In genomic region chr1:90634205-90634745, GRCm38 (mm10) we compare ENCODE assay signal across 20 mouse cellular contexts.
"Had no signal": no experiment of that assay in that cellular context is flagged by ENCODE, and none has a peak within 500 bp of the region (broad histone marks: within the 10 kb centered on the region; RNA-seq: fewer than 3 reads in every experiment).

No protein-coding gene starts in this region.

- H3K9me3 ChIP-seq: intestine, embryonic 15.5 days; kidney, embryonic 15.5 days; limb, embryonic 12.5 days; limb, embryonic 15.5 days; neural tube, embryonic 12.5 days; neural tube, embryonic 15.5 days had no signal

- H3K27ac ChIP-seq: intestine, embryonic 15.5 days; kidney, embryonic 15.5 days; limb, embryonic 12.5 days; limb, embryonic 15.5 days; liver, embryonic 14.5 days; neural tube, embryonic 12.5 days; neural tube, embryonic 15.5 days had no signal

- H3K27me3 ChIP-seq: intestine, embryonic 15.5 days; kidney, embryonic 15.5 days; limb, embryonic 15.5 days; neural tube, embryonic 12.5 days; neural tube, embryonic 15.5 days had no signal

- H3K9ac ChIP-seq: intestine, embryonic 15.5 days; kidney, embryonic 15.5 days; limb, embryonic 12.5 days; limb, embryonic 15.5 days; liver, embryonic 14.5 days; liver, postnatal 0 days; neural tube, embryonic 12.5 days; neural tube, embryonic 15.5 days had no signal

- H3K4me2 ChIP-seq: intestine, embryonic 15.5 days; kidney, embryonic 15.5 days; limb, embryonic 12.5 days; limb, embryonic 15.5 days; liver, embryonic 11.5 days; midbrain, embryonic 11.5 days; neural tube, embryonic 12.5 days; neural tube, embryonic 15.5 days had no signal

- H3K36me3 ChIP-seq: intestine, embryonic 15.5 days; kidney, embryonic 15.5 days; limb, embryonic 12.5 days; limb, embryonic 15.5 days; neural tube, embryonic 12.5 days; neural tube, embryonic 15.5 days had no signal

- H3K4me1 ChIP-seq: intestine, embryonic 15.5 days; kidney, embryonic 15.5 days; limb, embryonic 12.5 days; neural tube, embryonic 12.5 days; neural tube, embryonic 15.5 days had no signal

- H3K4me3 ChIP-seq: intestine, embryonic 15.5 days; kidney, embryonic 15.5 days; limb, embryonic 12.5 days; limb, embryonic 15.5 days; neural tube, embryonic 12.5 days; neural tube, embryonic 15.5 days had no signal

- ATAC-seq: intestine, embryonic 15.5 days; liver, postnatal 0 days had no signal

- DNase-seq: kidney, adult 11 months; kidney, adult 8-10 months; kidney, postnatal 10 days; kidney, postnatal 36 days; left cerebral cortex, postnatal 4 days; liver, postnatal 0 days; midbrain, embryonic 14.5 days; right cerebral cortex, postnatal 25 days; spleen, adult 18-20 months; thymus, adult 18-20 months; thymus, postnatal 36 days had no signal
